Mouse (Mus musculus) hindbrain, embryonic 11.5 days (tissue): ENCODE measurements at regions not wholly inside any gene's neighbourhood (a gene's known extent, or its start where the extent isn't known, plus 50 kb on each side); places are given as distances from the start of the nearest gene placed in this dataset.

Source experiments
- ATAC-seq: fragments of 200-750 bp; cut with Nextera tagmentation; 2 replicates; pipeline ENCODE4 v1.8.0; 2017; ENCODE audit warnings: mild to moderate bottlenecking, moderate TSS enrichment, moderate library complexity; ENCODE audit not compliant: low FRiP score
- DNase-seq: peaks from one replicate; pipeline ENCODE4 v3.0.0-alpha.2; 2015; ENCODE audit warnings: low spot score
- H3K27ac ChIP-seq: fragments of 300-500 bp; sonication (generic); 2 replicates; pipeline ENCODE4 v1.5.1; 2014; ENCODE audit warnings: mild to moderate bottlenecking, low read depth, low read length
- H3K27me3 ChIP-seq: fragments of 300-500 bp; sonication (generic); 2 replicates; pipeline ENCODE4 v1.6.1; 2014; ENCODE audit warnings: mild to moderate bottlenecking, low read length, moderate library complexity, mixed read lengths; ENCODE audit not compliant: control insufficient read depth, insufficient read depth
- H3K36me3 ChIP-seq: fragments of 300-500 bp; sonication (generic); 2 replicates; pipeline ENCODE4 v1.6.1; 2014; ENCODE audit warnings: mild to moderate bottlenecking, low read length, moderate library complexity, mixed read lengths; ENCODE audit not compliant: control insufficient read depth, insufficient read depth
- H3K4me1 ChIP-seq: fragments of 300-500 bp; sonication (generic); replicated peaks from 2 replicates; pipeline ENCODE4 v1.6.1; 2014; ENCODE audit warnings: low read length, mixed read lengths; ENCODE audit not compliant: control insufficient read depth, insufficient read depth
- H3K4me2 ChIP-seq: fragments of 300-500 bp; sonication (generic); replicated peaks from 2 replicates; pipeline ENCODE4 v1.6.1; 2014; ENCODE audit warnings: mild to moderate bottlenecking, low read depth, low read length
- H3K4me3 ChIP-seq: fragments of 300-500 bp; sonication (generic); 2 replicates; pipeline ENCODE4 v1.5.1; 2014; ENCODE audit warnings: low read depth, low read length
- H3K9ac ChIP-seq: fragments of 300-500 bp; sonication (generic); 2 replicates; pipeline ENCODE4 v1.6.1; 2014; ENCODE audit warnings: low read depth, low read length
- H3K9me3 ChIP-seq: fragments of 300-500 bp; sonication (generic); 2 replicates; pipeline ENCODE4 v1.6.1; 2016; ENCODE audit warnings: low read length; ENCODE audit not compliant: control insufficient read depth
- WGBS: fragments of 180-500 bp; shearing (Covaris S2); extraction: QIAGEN DNeasy Blood & Tissue Kit; methylation state at CpG from one replicate; pipeline ENCODE4 v1.1.7; 2014; 5-methylcytosine and 5-hydroxymethylcytosine counted together

GRCm38 (mm10) chr3:39115441-39115840, 228.7 kb downstream of the Fat4 start:
- Histone ChIP-seq H3K36me3 (no peaks in the 10 kb centered on the region), H3K4me3 (no peak overlapping the region), H3K27ac (no peak overlapping the region), H3K4me1 (no peaks in the 10 kb centered on the region), H3K27me3 (no peaks in the 10 kb centered on the region), H3K4me2 (no peak overlapping the region), H3K9me3 (no peaks in the 10 kb centered on the region), H3K9ac (no peak overlapping the region)
- ATAC-seq = no peak
- DNase-seq = no peak
- 20% methylated on average over 1 of the region's 1 CpGs for WGBS

- Histone ChIP-seq H3K4me2 (no peak overlapping the region), H3K4me3 (no peak overlapping the region), H3K9me3 (no peaks in the 10 kb centered on the region), H3K27ac (no peak overlapping the region), H3K36me3 (no peaks in the 10 kb centered on the region), H3K4me1 (no peaks in the 10 kb centered on the region), H3K9ac (no peak overlapping the region), H3K27me3 (no peaks in the 10 kb centered on the region)
- ATAC-seq = no peak
- 95% methylated on average over 1 of the region's 1 CpGs for WGBS
- no peak for DNase-seq
These were observed 235.5 kb downstream of the Fat4 start for GRCm38 (mm10) chr3:39122250-39122649.

GRCm38 (mm10) chr3:39130532-39130931, 243.8 kb downstream of the Fat4 start:
- DNase-seq = no peak
- WGBS = 81% methylated on average over 3 of the region's 3 CpGs
- Histone ChIP-seq H3K4me1 (no peaks in the 10 kb centered on the region), H3K36me3 (no peaks in the 10 kb centered on the region), H3K27me3 (no peaks in the 10 kb centered on the region), H3K4me3 (no peak overlapping the region), H3K9ac (no peak overlapping the region), H3K27ac (no peak overlapping the region), H3K9me3 (no peaks in the 10 kb centered on the region), H3K4me2 (no peak overlapping the region)
- ATAC-seq = no peak

DNA sequence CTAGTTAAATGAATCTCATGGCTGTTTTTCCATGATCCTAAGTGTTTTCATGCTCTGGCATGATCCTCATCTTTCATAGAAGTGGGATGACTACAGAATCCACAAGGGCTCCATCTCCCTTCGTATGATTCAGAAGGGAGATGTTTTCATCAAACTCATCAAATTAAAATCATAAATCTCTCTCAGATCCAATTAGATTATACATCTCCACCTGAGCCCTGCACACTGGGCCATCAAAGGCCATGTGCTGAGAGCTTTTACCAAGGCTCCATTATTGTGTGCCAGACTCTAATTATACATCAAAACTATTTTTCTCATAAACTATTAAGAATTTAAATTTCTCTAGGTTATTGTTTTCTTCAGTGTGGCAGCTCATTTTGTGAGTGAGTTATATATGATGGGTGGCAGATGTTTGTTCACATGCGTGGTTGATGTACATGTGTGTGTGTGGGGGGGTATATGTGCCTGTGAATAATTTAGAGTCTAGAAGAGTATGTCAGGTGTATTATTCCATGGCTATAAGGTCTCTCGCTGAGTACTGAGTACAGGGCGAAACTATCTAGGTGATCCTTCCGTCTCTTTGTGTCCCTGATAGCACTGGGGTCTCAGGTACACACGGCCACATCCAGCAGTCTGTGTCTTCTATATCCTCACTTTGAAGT, 278.4 kb downstream of the Fat4 start:
- Histone ChIP-seq H3K4me3 (no peak overlapping the region), H3K4me2 (no peak overlapping the region), H3K9ac (no peak overlapping the region), H3K36me3 (no peaks in the 10 kb centered on the region), H3K4me1 (no peaks in the 10 kb centered on the region), H3K27me3 (no peaks in the 10 kb centered on the region), H3K27ac (no peak overlapping the region), H3K9me3 (no peaks in the 10 kb centered on the region)
- ATAC-seq (no peak), DNase-seq (no peak)
- WGBS = 92% methylated on average over 6 of the region's 6 CpGs

- Histone ChIP-seq H3K27me3 (no peaks in the 10 kb centered on the region), H3K9me3 (no peaks in the 10 kb centered on the region), H3K4me1 (no peaks in the 10 kb centered on the region), H3K36me3 (no peaks in the 10 kb centered on the region), H3K4me2 (no peak overlapping the region), H3K4me3 (no peak overlapping the region), H3K9ac (no peak overlapping the region), H3K27ac (no peak overlapping the region)
- no peak for ATAC-seq
- DNase-seq = no peak
- WGBS = 79% methylated on average over 3 of the region's 3 CpGs
These were observed 295.9 kb downstream of the Fat4 start for GRCm38 (mm10) chr3:39182646-39183045.

DNA sequence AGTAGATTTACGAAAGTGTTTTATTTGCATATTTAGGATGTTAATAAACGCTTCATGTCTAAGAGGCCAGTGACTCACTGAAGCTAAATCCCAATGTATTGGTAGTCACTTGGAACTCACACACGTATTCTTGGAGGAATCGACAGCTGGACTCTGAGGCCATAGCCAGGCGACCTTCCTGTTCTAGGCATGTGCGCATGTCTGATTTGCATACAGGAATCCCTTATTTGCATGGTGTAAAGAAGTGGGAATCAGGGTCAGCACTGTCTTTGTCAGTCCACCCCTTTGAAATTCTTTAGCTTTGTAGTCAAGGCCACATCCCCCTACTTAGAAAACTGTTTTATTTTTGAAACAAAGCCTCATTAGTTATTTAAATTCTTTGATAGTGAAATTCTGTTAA, 308.4 kb downstream of the Fat4 start:
- Histone ChIP-seq H3K4me3 (no peak overlapping the region), H3K9ac (no peak overlapping the region), H3K9me3 (no peaks in the 10 kb centered on the region), H3K27ac (no peak overlapping the region), H3K4me2 (no peak overlapping the region), H3K4me1 (no peaks in the 10 kb centered on the region), H3K36me3 (no peaks in the 10 kb centered on the region), H3K27me3 (no peaks in the 10 kb centered on the region)
- ATAC-seq = no peak
- WGBS = 80% methylated on average over 6 of the region's 6 CpGs
- no peak for DNase-seq

- Histone ChIP-seq H3K4me1 (no peaks in the 10 kb centered on the region), H3K9me3 (no peaks in the 10 kb centered on the region), H3K27ac (no peak overlapping the region), H3K27me3 (no peaks in the 10 kb centered on the region), H3K9ac (no peak overlapping the region), H3K4me3 (no peak overlapping the region), H3K36me3 (no peaks in the 10 kb centered on the region), H3K4me2 (no peak overlapping the region)
- WGBS = 71% methylated on average over 7 of the region's 7 CpGs
- ATAC-seq (no peak), DNase-seq (no peak)
These were observed 315.9 kb downstream of the Fat4 start for GRCm38 (mm10) chr3:39202662-39203061.

DNA sequence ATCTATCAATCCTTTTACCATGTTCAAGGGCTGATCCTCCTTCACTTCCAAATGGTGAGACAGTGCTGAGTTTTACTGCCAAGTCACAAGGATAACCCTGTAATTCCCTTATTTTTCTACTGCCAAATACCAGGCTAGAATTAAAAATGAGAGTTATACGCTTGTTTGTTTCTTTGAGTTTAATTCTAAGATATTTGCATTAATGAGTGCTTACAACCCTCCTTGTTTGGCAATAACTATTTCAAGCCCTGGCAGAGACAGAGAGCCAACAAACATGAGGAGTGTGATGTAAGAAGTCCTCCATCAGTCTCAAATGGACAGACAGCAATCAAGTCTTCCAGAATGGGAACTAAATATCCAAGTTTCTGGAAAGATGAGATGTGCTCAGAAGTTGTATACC, 321.9 kb downstream of the Fat4 start:
- Histone ChIP-seq H3K4me2 (no peak overlapping the region), H3K9ac (no peak overlapping the region), H3K27me3 (no peaks in the 10 kb centered on the region), H3K4me1 (no peaks in the 10 kb centered on the region), H3K4me3 (no peak overlapping the region), H3K27ac (no peak overlapping the region), H3K9me3 (no peaks in the 10 kb centered on the region), H3K36me3 (no peaks in the 10 kb centered on the region)
- DNase-seq (no peak), ATAC-seq (no peak)
- WGBS = 93% methylated on average over 1 of the region's 1 CpGs

- Histone ChIP-seq H3K27ac (no peak overlapping the region), H3K4me3 (no peak overlapping the region), H3K4me1 (no peaks in the 10 kb centered on the region), H3K9me3 (no peaks in the 10 kb centered on the region), H3K9ac (no peak overlapping the region), H3K27me3 (no peaks in the 10 kb centered on the region), H3K36me3 (no peaks in the 10 kb centered on the region), H3K4me2 (no peak overlapping the region)
- 75% methylated on average over 8 of the region's 8 CpGs for WGBS
- DNase-seq = no peak
- no peak for ATAC-seq
These were observed 322.8 kb downstream of the Fat4 start for GRCm38 (mm10) chr3:39209382-39210165.
